ENCODE assay signal across 26 mouse cellular contexts in genomic region chr1:84464761-84465160, GRCm38 (mm10).
DNase-seq lines count a peak whose midpoint lies in the region; ATAC-seq lines count a peak whose summit lies in the region.
"Had no signal": no experiment of that assay in that cellular context is flagged by ENCODE, and none has a peak within 500 bp of the region (broad histone marks: within the 10 kb centered on the region; RNA-seq: fewer than 3 reads in every experiment).

No protein-coding gene starts in this region.

- H3K4me1 ChIP-seq in heart, embryonic 11.5 days (ENCODE audit: control insufficient read depth, insufficient read depth, low read length) = no peaks in the 10 kb centered on the region
- H3K4me1 ChIP-seq: embryonic facial prominence, embryonic 15.5 days; forebrain, embryonic 15.5 days; heart, embryonic 15.5 days; hindbrain, embryonic 13.5 days; kidney, embryonic 15.5 days; limb, embryonic 15.5 days; liver, embryonic 15.5 days; megakaryocyte, embryonic 14.5 days; midbrain, embryonic 15.5 days; neural tube, embryonic 12.5 days had no signal

- no peak overlapping the region for H3K9ac ChIP-seq in heart, embryonic 11.5 days (ENCODE audit: low read depth, low read length)
- H3K9ac ChIP-seq: embryonic facial prominence, embryonic 15.5 days; forebrain, embryonic 15.5 days; heart, embryonic 15.5 days; hindbrain, embryonic 13.5 days; kidney, embryonic 15.5 days; limb, embryonic 15.5 days; liver, embryonic 15.5 days; midbrain, embryonic 15.5 days; neural tube, embryonic 12.5 days had no signal

- no peaks in the 10 kb centered on the region for H3K27me3 ChIP-seq in heart, embryonic 11.5 days (ENCODE audit: control insufficient read depth, insufficient read depth, low read length)
- H3K27me3 ChIP-seq: embryonic facial prominence, embryonic 15.5 days; forebrain, embryonic 15.5 days; heart, embryonic 15.5 days; hindbrain, embryonic 13.5 days; kidney, embryonic 15.5 days; limb, embryonic 15.5 days; liver, embryonic 15.5 days; megakaryocyte, embryonic 14.5 days; midbrain, embryonic 15.5 days; neural tube, embryonic 12.5 days had no signal

- H3K4me3 ChIP-seq in heart, embryonic 11.5 days (ENCODE audit: low read depth, low read length) = no peak overlapping the region
- H3K4me3 ChIP-seq: embryonic facial prominence, embryonic 15.5 days; forebrain, embryonic 15.5 days; heart, embryonic 15.5 days; hindbrain, embryonic 13.5 days; kidney, embryonic 15.5 days; limb, embryonic 15.5 days; liver, embryonic 15.5 days; megakaryocyte, embryonic 14.5 days; midbrain, embryonic 15.5 days; neural tube, embryonic 12.5 days had no signal

- H3K4me2 ChIP-seq in heart, embryonic 11.5 days = no peak overlapping the region
- H3K4me2 ChIP-seq: embryonic facial prominence, embryonic 15.5 days; forebrain, embryonic 15.5 days; heart, embryonic 15.5 days; hindbrain, embryonic 13.5 days; kidney, embryonic 15.5 days; limb, embryonic 15.5 days; liver, embryonic 15.5 days; midbrain, embryonic 15.5 days; neural tube, embryonic 12.5 days had no signal

- no peaks in the 10 kb centered on the region for H3K36me3 ChIP-seq in heart, embryonic 11.5 days (ENCODE audit: control insufficient read depth, insufficient read depth, low read length)
- H3K36me3 ChIP-seq: embryonic facial prominence, embryonic 15.5 days; forebrain, embryonic 15.5 days; heart, embryonic 15.5 days; hindbrain, embryonic 13.5 days; kidney, embryonic 15.5 days; limb, embryonic 15.5 days; liver, embryonic 15.5 days; midbrain, embryonic 15.5 days; neural tube, embryonic 12.5 days had no signal

- ATAC-seq in heart, embryonic 11.5 days (replicated peaks; ENCODE audit: insufficient number of reproducible peaks, low FRiP score, low TSS enrichment) = no peak
- ATAC-seq: activated CD4-positive, CD25-positive, alpha-beta regulatory T cell, adult 4 months; forebrain, embryonic 15.5 days; midbrain, embryonic 15.5 days had no signal

- H3K27ac ChIP-seq in heart, embryonic 11.5 days (ENCODE audit: low read depth, low read length) = no peak overlapping the region
- H3K27ac ChIP-seq: embryonic facial prominence, embryonic 15.5 days; forebrain, embryonic 15.5 days; heart, embryonic 15.5 days; hindbrain, embryonic 13.5 days; kidney, embryonic 15.5 days; limb, embryonic 15.5 days; liver, embryonic 15.5 days; midbrain, embryonic 15.5 days; neural tube, embryonic 12.5 days; stomach, postnatal 0 days had no signal

- peak; percentile 72 for DNase-seq in heart, adult 11 months
- DNase-seq in lung, postnatal 25 days (ENCODE audit: low spot score) = peak; percentile 4
- no peak for DNase-seq in lung, postnatal 14 days
- DNase-seq in 3134 (ENCODE audit: extremely low read depth, insufficient read length, low spot score) = peak; percentile 25
- peak; percentile 73 for DNase-seq in brain, adult 2 months (ENCODE audit: low read depth, low spot score)
- no peak for DNase-seq in adrenal gland, adult 8-10 months
- DNase-seq: adrenal gland, postnatal 10 days; cerebellum, adult 9-10 months; gastrocnemius, postnatal 36 days; heart, postnatal 36 days; kidney, adult 11 months; kidney, postnatal 36 days; thymus, postnatal 14 days had no signal

- no peaks in the 10 kb centered on the region for H3K9me3 ChIP-seq in heart, embryonic 11.5 days (replicated peaks; ENCODE audit: control insufficient read depth, low read length)
- H3K9me3 ChIP-seq: embryonic facial prominence, embryonic 15.5 days; forebrain, embryonic 15.5 days; heart, embryonic 15.5 days; hindbrain, embryonic 13.5 days; kidney, embryonic 15.5 days; limb, embryonic 15.5 days; liver, embryonic 15.5 days; midbrain, embryonic 15.5 days; neural tube, embryonic 12.5 days had no signal

- WGBS in heart, embryonic 11.5 days (ENCODE audit: insufficient replicate concordance) = 79% methylated on average over 3 of the region's 3 CpGs

Comparison
In these comparisons a context has a peak if more than half of its experiments do, and no peak if none do; other contexts are left out.
1. DNase-seq: peak in heart, adult 11 months (single experiment), lung, postnatal 25 days (single experiment), 3134 (single experiment) and brain, adult 2 months (single experiment); none in lung, postnatal 14 days (single experiment) and adrenal gland, adult 8-10 months (single experiment).